Mouse (Mus musculus) ES-E14 (cell line): ENCODE results near the gene Maz.

Experiments used
- MAFK ChIP-seq: IDR thresholded peaks from 2 replicates; pipeline ENCODE4 v1.6.1; 2014; ENCODE audit warnings: mild to moderate bottlenecking, low read depth, low read length, inconsistent platforms; ENCODE audit not compliant: insufficient read depth
- ZNF384 ChIP-seq: IDR thresholded peaks from 2 replicates; pipeline ENCODE4 v1.6.1; 2012; ENCODE audit warnings: low read depth, low read length, inconsistent platforms

- TF ChIP-seq ZNF384 (no peak), MAFK (no peak)
Observed at GRCm38 (mm10) chr7:127007313-127008024, 19.4 kb downstream of the Maz start.
